Mouse (Mus musculus) heart, embryonic 16.5 days (tissue): Measurements from ENCODE around the gene Rdh13. TPM values are rescaled to one million over a fixed set of nuclear protein-coding genes. Genes with fewer than 3 reads are reported as not detected.

Experiments used
- ATAC-seq: fragments of 200-750 bp; cut with Nextera tagmentation; replicated peaks from 2 replicates; pipeline ENCODE4 v1.8.0; 2017; ENCODE audit warnings: moderate number of reproducible peaks; ENCODE audit not compliant: insufficient read depth, low FRiP score; ENCODE audit errors: extremely low read depth
- H3K27ac ChIP-seq: fragments of 300-500 bp; sonication (generic); 2 replicates; pipeline ENCODE4 v1.5.1; 2014; ENCODE audit warnings: mild to moderate bottlenecking, low read length, control low read depth, moderate library complexity
- H3K27me3 ChIP-seq: fragments of 300-500 bp; sonication (generic); 2 replicates; pipeline ENCODE4 v1.6.1; 2014; ENCODE audit warnings: low read length, mixed read lengths; ENCODE audit not compliant: control insufficient read depth, insufficient read depth
- H3K36me3 ChIP-seq: fragments of 300-500 bp; sonication (generic); 2 replicates; pipeline ENCODE4 v1.6.1; 2014; ENCODE audit not compliant: control insufficient read depth, insufficient read depth
- H3K4me1 ChIP-seq: fragments of 300-500 bp; sonication (generic); 2 replicates; pipeline ENCODE4 v1.6.1; 2014; ENCODE audit warnings: low read length, mixed read lengths; ENCODE audit not compliant: control insufficient read depth, insufficient read depth
- H3K4me2 ChIP-seq: fragments of 300-500 bp; sonication (generic); 2 replicates; pipeline ENCODE4 v1.6.1; 2014; ENCODE audit warnings: low read depth, mild to moderate bottlenecking, control low read depth, low read length
- H3K4me3 ChIP-seq: fragments of 300-500 bp; sonication (generic); 2 replicates; pipeline ENCODE4 v1.5.1; 2014; ENCODE audit warnings: mild to moderate bottlenecking, control low read depth, low read length
- H3K9ac ChIP-seq: fragments of 300-500 bp; sonication (generic); 2 replicates; pipeline ENCODE4 v1.6.1; 2014; ENCODE audit warnings: low read length, control low read depth
- H3K9me3 ChIP-seq: fragments of 300-500 bp; sonication (generic); replicated peaks from 2 replicates; pipeline ENCODE4 v1.6.1; 2016; ENCODE audit warnings: low read length; ENCODE audit not compliant: control insufficient read depth
- WGBS: fragments of 180-500 bp; shearing (Covaris S2); extraction: QIAGEN DNeasy Blood & Tissue Kit; methylation state at CpG from one replicate; pipeline ENCODE4 v1.1.7; 2014; 5-methylcytosine and 5-hydroxymethylcytosine counted together
- polyA plus RNA-seq: library from polyadenylated mRNA; unstranded; fragments of >200 nt; fragmentation: Nextera tagmentation; extraction: Ambion mirVana; gene quantifications from 2 replicates; pipeline ENCODE4 v1.2.1, GENCODE M21; 2015

Rdh13 gene
- polyA plus RNA-seq, 1 experiment from 2014 or later, result 32.2 TPM

GRCm38 (mm10) chr7:4473940-4474339 lies 28.5 kb upstream of the Rdh13 start:
- Histone ChIP-seq H3K27me3 (peaks cover 29% of the 10 kb centered on the region), H3K9me3 (no peaks in the 10 kb centered on the region), H3K4me1 (peaks cover 16% of the 10 kb centered on the region), H3K36me3 (no peaks in the 10 kb centered on the region), H3K27ac (no peak overlapping the region), H3K4me2 (peak overlapping the region; percentile 42; the same call in 1 of the 2 replicates), H3K4me3 (no peak overlapping the region), H3K9ac (peak overlapping the region; percentile 20; the same call in 1 of the 2 replicates)
- WGBS, result 10% methylated on average over 19 of the region's 19 CpGs
- no peak for ATAC-seq

GRCm38 (mm10) chr7:4471179-4471555 lies 25.7 kb upstream of the Rdh13 start:
- H3K9me3 ChIP-seq, result no peaks in the 10 kb centered on the region
- peaks cover 10% of the 10 kb centered on the region for H3K4me1 ChIP-seq
- no peak overlapping the region for H3K27ac ChIP-seq
- peak overlapping the region; percentile 70 for H3K4me2 ChIP-seq
- H3K27me3 ChIP-seq, result peaks cover 31% of the 10 kb centered on the region
- H3K4me3 ChIP-seq, result peak overlapping the region; percentile 44
- 1% methylated on average over 24 of the region's 24 CpGs for WGBS
- peak; percentile 74 for ATAC-seq
- H3K9ac ChIP-seq, result peak overlapping the region; percentile 56; the same call in 1 of the 2 replicates
- H3K36me3 ChIP-seq, result no peaks in the 10 kb centered on the region

GRCm38 (mm10) chr7:4470275-4471178 lies 25.1 kb upstream of the Rdh13 start:
- no peaks in the 10 kb centered on the region for H3K36me3 ChIP-seq
- peak overlapping the region; percentile 70 for H3K4me2 ChIP-seq
- peaks cover 31% of the 10 kb centered on the region for H3K27me3 ChIP-seq
- peak overlapping the region; percentile 44 for H3K4me3 ChIP-seq
- 0 out of 2 replicates have a peak, but pooled peaks have one; percentile 19 for ATAC-seq
- H3K27ac ChIP-seq, result no peak overlapping the region
- peak overlapping the region; percentile 56; the same call in 1 of the 2 replicates for H3K9ac ChIP-seq
- WGBS, result 4% methylated on average over 34 of the region's 35 CpGs
- H3K9me3 ChIP-seq, result no peaks in the 10 kb centered on the region
- H3K4me1 ChIP-seq, result peaks cover 10% of the 10 kb centered on the region

GRCm38 (mm10) chr7:4467801-4468200 lies 22.4 kb upstream of the Rdh13 start:
- Histone ChIP-seq H3K4me1 (peaks cover 8% of the 10 kb centered on the region), H3K9ac (no peak overlapping the region), H3K27ac (no peak overlapping the region), H3K9me3 (no peaks in the 10 kb centered on the region), H3K4me3 (no peak overlapping the region), H3K27me3 (peaks cover 23% of the 10 kb centered on the region), H3K36me3 (no peaks in the 10 kb centered on the region), H3K4me2 (no peak overlapping the region)
- WGBS, result 71% methylated on average over 3 of the region's 3 CpGs
- no peak for ATAC-seq

- Histone ChIP-seq H3K27ac (0 out of 2 replicates have a peak overlapping the region, but pooled peaks have one; percentile 16), H3K36me3 (no peaks in the 10 kb centered on the region), H3K4me2 (no peak overlapping the region), H3K27me3 (peaks cover 6% of the 10 kb centered on the region), H3K4me1 (no peaks in the 10 kb centered on the region), H3K9ac (no peak overlapping the region), H3K4me3 (no peak overlapping the region), H3K9me3 (no peaks in the 10 kb centered on the region)
- ATAC-seq, result no peak
- 8% methylated on average over 11 of the region's 12 CpGs for WGBS
Observed at GRCm38 (mm10) chr7:4464194-4464824, 18.9 kb upstream of the Rdh13 start.

- Histone ChIP-seq H3K27ac (peak within 1 kb of the TSS; percentile 66), H3K4me3 (peak within 1 kb of the TSS; percentile 45), H3K4me1 (no peaks in the 10 kb centered on the region), H3K4me2 (peak within 1 kb of the TSS; percentile 58), H3K9ac (peak within 1 kb of the TSS; percentile 64), H3K36me3 (no peaks in the 10 kb centered on the region), H3K9me3 (no peaks in the 10 kb centered on the region), H3K27me3 (no peaks in the 10 kb centered on the region; the same call in 1 of the 2 replicates)
- 50% methylated on average over 13 of the region's 16 CpGs for WGBS
- no peak for ATAC-seq
Observed at GRCm38 (mm10) chr7:4460576-4461434, 15.4 kb upstream of the Rdh13 start, which contains the start of gene Eps8l1. Gene Eps8l1 (plus strand): TSS chr7:4460674.

- no peaks in the 10 kb centered on the region for H3K9me3 ChIP-seq
- H3K4me3 ChIP-seq, result no peak overlapping the region
- H3K4me2 ChIP-seq, result no peak overlapping the region
- WGBS, result 26% methylated on average over 4 of the region's 4 CpGs
- H3K27ac ChIP-seq, result no peak overlapping the region
- no peaks in the 10 kb centered on the region for H3K4me1 ChIP-seq
- H3K9ac ChIP-seq, result no peak overlapping the region
- ATAC-seq, result no peak
- no peaks in the 10 kb centered on the region for H3K36me3 ChIP-seq
- H3K27me3 ChIP-seq, result no peaks in the 10 kb centered on the region
Observed at GRCm38 (mm10) chr7:4452644-4453043, 7.2 kb upstream of the Rdh13 start.

GRCm38 (mm10) chr7:4449211-4449610 lies 3.8 kb upstream of the Rdh13 start:
- no peak overlapping the region for H3K4me2 ChIP-seq
- no peaks in the 10 kb centered on the region for H3K27me3 ChIP-seq
- peaks cover 4% of the 10 kb centered on the region for H3K4me1 ChIP-seq
- no peak overlapping the region for H3K27ac ChIP-seq
- ATAC-seq, result no peak
- H3K4me3 ChIP-seq, result no peak overlapping the region
- H3K9ac ChIP-seq, result no peak overlapping the region
- H3K9me3 ChIP-seq, result no peaks in the 10 kb centered on the region
- WGBS, result 30% methylated on average over 2 of the region's 2 CpGs
- peaks cover under 1% of the 10 kb centered on the region; the same call in 1 of the 2 replicates for H3K36me3 ChIP-seq
